Mouse (Mus musculus) embryo, embryonic 10 days (tissue): Measurements from ENCODE around the gene Srgap1.

ENCODE experiments used
- DNase-seq: peaks from one replicate; pipeline ENCODE4 v3.0.0-alpha.2; 2015; ENCODE audit warnings: low spot score

Srgap1 gene

DNA sequence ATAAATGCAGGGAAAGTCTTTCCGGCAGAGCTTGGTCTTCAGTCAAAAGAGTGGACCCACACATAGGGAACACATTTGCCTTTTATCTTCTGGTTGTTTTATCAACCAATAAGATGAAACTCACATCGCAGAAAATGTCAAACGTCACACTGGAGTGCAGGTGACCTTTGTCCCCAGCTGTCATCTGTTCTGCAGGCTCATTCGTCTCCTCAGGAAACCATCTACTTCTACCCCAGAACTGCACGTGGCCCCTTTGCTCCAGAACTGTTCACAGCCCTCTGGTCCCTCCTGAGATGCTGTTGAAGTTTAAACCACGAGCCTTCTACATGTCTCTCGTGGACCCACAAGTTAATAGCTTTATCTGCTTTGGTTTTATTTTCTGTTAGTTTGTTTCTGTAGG is 168.3 kb downstream of the Srgap1 start:
- DNase-seq = peak; percentile 52

DNA sequence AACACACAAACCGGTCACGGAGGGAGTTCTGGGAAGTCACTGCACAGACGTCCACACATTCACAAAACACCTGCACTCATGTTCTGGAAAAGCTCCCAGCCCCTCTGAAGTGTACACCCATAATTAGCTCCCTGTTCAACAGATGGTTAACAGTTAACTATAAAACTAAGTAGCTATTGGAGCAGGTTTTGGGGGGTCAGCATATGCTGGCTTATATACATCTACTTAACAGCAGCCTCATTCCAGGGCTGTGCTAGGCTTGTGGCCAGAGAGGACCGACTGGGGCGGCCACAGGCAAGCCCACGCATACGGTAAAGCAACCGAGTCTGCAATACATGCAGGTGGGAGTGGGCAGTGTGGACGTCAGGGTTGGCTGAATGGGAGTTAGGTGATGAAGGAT is 169.2 kb downstream of the Srgap1 start:
- no peak for DNase-seq

- DNase-seq = peak; percentile 32
Observed at GRCm38 (mm10) chr10:121873063-121873489, 174.0 kb downstream of the Srgap1 start.

DNA sequence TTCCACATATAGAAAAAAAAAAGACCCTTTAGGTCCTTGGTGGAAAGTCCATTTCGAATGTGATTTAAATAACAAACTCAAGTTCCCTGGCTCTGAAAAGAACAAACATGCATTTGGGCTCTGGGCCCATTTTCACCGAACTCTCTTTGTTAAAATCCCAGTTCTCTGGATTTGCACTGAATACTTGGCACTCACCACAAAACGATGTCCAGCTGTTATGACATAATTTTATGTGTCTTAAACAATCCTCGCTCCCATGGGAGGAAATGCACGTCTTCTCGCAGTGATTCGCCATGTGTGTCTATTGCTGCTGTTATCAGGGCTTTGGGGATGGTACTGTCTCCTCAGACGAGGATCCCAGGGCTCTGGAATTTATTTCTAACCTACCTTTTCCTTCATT is 177.2 kb downstream of the Srgap1 start:
- DNase-seq = no peak

- no peak for DNase-seq
Observed at GRCm38 (mm10) chr10:121868255-121868654, 178.9 kb downstream of the Srgap1 start.

DNA sequence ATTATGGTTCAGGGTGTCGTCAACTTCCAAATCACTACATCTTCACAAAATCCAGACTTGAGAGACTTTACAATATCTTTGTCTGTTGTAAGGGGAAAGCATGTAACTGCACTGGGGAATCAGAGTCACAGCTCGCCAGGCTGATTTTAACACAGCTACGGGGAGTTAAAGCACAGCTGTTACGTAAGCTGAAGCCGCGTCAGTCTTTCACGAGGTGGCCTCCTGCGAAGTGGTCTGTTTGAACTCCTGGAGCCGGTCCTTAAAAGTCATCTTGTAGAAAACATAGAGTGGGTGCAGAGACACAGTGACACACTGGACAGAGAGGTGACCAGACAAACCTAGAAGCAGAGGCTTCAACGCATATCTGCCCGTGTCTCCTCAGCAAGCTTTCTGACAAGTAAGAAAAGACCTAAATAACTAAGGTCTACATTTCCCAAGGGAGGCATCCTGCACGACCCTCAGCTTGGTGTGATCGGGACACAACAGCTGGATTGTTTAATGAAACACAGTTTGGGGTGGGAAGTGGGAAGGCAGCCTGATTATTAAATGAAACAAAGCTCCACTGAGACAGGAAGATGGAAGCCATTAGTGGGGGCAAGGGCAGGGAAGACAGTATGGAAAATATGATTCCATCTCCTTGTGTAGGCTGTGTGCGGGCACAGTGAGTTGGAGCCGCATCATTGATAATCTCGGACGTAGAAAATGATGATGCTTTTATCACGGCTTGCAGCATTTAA is 181.4 kb downstream of the Srgap1 start:
- peak; percentile 41 for DNase-seq

DNA sequence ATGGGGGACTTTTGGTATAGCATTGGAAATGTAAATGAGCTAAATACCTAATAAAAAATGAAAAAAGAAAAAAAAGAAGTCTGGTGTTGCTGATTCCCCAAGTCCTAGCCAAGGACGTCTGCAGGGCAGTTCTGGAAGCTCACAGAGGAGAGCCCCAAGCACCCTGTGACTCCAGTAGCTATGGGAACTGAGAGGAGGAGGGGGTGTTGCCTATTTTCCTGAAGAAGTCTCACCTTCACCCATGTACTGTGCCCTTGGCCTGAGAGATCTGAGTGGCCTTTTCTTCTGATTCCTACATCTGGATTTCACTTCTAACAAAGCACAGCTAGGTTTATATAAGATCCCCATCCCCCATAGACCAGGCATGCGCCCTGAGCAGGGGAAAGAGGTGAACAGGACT is 186.2 kb downstream of the Srgap1 start:
- DNase-seq = no peak

- no peak for DNase-seq
Observed at GRCm38 (mm10) chr10:121859803-121860571, 187.1 kb downstream of the Srgap1 start.

DNA sequence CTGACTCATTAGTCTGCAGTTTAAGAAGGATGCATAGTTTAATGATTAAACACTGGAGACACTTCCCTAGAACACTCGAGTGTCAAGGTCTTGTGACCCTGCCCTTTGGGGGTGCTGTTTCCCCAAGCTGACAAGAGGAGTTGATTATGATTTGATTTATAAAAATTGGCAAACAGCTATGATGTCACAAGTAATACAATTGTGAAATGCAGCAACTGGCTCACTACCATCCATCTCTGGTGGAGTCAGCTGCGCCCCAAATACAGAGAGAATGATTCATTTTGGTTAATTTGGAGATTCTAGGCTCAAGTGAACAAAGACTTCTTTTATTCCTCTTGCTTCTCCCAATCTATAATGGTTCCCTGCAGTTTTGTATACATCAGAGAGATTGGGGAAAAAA is 188.2 kb downstream of the Srgap1 start:
- DNase-seq = no peak

DNA sequence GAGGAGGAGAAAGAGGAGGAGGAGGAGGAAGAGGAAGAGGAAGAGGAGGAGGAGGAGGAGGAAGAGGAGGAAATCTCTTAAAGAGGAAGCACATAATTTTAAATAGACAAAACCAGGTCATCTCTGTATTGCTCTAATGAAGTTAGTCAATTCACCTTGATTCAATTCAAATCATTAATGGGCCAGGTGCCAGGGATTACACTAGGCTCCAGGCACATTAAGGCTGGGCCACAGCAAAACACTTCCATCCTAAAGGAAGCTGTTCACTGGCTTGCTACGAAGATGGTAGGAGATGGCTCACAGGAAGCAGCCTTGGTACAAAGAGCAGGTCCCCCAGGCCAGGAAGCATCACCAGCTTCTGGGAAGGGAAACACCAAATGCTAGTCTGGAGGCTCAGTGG is 189.0 kb downstream of the Srgap1 start:
- DNase-seq = no peak

GRCm38 (mm10) chr10:121855863-121856446 is 191.2 kb downstream of the Srgap1 start:
- DNase-seq = no peak

GRCm38 (mm10) chr10:121853385-121853808 is 193.7 kb downstream of the Srgap1 start:
- peak; percentile 57 for DNase-seq

GRCm38 (mm10) chr10:121849496-121849895 is 197.6 kb downstream of the Srgap1 start:
- no peak for DNase-seq

DNA sequence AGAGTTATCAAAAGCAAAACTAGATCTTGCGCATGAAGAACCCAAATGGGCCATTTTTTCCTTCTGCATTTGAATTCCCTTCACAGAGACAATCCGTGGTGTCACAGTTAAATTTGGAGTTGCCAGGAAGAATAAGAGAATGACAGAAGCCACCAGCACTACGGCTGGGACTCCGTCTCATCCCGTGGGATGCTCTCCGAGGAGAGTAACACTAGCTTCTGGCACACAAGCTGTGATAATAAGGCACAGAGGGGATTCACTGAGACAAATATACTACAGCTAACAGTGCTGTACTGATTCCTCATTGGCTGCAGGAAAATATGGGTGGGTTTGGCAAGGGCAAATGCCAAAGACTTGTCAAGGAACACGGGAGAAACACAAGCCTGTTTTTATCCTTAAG is 201.4 kb downstream of the Srgap1 start:
- DNase-seq = no peak

DNA sequence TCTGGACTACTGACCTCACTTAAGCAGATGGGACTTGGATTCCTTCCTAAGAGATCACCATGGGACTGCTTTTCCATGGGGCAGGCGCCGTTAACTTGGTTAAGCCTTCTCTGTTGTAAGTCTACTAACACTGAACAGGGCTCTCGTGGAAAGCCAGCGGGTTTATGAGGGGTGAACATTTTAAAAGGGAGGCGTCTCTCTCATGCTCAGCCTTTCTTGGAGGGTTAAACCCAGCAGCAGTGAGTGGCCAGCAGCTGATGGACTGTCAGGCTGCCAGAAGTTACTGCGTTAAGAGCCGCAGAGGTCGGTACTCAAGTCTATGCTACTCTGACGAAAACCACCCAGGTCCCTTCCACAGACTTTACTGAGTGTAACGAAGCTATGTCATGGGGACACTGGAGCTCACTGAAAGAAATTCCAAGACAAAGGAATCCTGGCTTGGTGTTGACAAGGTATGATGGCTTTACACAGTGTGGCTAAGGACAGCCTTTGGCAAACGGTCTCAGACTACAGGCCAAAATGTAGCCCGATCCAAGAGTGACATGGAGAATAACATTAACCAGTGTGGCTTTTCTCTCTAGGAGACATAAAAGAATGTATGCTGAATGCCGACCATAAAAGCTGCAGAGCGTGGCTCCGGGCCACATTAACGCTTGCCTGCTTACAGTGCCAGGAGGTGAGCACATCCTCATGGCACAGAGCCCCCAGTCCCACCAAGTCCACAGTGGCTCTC is 209.8 kb downstream of the Srgap1 start:
- no peak for DNase-seq

GRCm38 (mm10) chr10:121836507-121837165 is 210.5 kb downstream of the Srgap1 start:
- no peak for DNase-seq

DNA sequence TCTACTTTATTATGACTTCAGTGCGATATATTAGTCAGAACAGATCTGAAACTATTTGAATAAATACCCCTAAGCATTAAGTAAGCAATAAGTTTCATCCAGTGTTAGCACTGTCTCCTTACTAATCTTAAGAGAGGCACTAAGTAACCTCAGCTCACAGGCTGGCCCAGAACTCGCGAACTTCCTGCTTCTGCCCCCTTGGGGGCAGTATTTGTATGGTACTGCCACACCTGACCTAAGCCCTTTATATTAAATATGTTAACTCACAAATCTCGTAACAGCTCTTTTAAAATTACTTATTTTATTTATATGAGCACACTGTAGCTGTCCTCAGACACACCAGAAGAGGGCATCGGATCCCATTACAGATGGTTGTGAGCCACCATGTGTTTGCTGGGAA is 213.7 kb downstream of the Srgap1 start:
- no peak for DNase-seq

- no peak for DNase-seq
Observed at GRCm38 (mm10) chr10:121830335-121831307, 216.5 kb downstream of the Srgap1 start.

DNA sequence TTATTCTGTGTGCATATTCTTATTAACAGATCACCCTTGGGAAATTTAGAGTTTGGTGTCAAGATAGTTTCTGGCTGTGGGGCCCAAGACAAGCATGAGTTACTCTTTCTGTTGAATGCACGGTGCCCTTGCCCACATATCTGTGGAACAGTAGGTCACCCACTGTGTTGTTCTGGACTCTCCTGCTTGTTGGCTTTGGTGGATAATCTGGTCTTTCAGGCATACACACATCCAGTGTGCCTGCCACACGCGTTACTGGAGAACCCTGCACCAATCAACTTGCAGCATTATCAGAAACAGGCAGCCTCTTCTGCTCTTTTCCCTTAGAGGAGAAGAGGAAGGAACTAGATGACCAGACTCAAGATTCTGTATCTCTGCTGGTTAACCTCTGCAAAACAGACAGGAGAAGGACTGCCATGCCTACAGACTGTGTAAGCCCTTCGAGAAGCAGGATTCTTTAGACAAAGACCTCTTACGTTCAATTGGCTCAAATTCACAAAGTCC is 217.3 kb downstream of the Srgap1 start:
- DNase-seq = no peak

DNA sequence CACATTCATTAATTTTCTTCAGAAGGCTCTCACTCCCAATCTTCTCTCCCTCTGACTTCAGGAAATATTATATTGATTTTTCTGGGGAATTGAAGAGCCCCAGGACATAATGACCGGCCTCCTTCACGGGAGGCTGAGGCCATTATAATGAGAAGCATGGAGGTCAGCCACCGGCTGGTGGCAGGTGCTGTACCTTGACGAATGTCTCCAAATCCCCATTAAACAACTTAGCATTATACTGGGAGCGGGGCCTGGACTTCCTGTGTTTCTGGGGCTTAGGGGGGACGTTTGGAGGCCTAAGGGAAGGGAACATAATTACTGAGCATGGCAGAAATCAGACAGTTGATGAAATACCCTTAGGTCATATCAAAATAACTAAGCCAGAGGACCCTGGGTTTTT is 218.1 kb downstream of the Srgap1 start:
- no peak for DNase-seq
